Mouse (Mus musculus) liver (tissue): Measurements from ENCODE around the gene Efcab1.
"Not testable (repeated sequence)": the region's sequence is repeated elsewhere in the genome, so short reads cannot be mapped to it uniquely, and the experiment has no call there.

Experiments
- DNase-seq: peaks from one replicate; pipeline ENCODE4 v3.0.0-alpha.2; 2020; ENCODE audit warnings: mixed read lengths

Efcab1 gene

DNA sequence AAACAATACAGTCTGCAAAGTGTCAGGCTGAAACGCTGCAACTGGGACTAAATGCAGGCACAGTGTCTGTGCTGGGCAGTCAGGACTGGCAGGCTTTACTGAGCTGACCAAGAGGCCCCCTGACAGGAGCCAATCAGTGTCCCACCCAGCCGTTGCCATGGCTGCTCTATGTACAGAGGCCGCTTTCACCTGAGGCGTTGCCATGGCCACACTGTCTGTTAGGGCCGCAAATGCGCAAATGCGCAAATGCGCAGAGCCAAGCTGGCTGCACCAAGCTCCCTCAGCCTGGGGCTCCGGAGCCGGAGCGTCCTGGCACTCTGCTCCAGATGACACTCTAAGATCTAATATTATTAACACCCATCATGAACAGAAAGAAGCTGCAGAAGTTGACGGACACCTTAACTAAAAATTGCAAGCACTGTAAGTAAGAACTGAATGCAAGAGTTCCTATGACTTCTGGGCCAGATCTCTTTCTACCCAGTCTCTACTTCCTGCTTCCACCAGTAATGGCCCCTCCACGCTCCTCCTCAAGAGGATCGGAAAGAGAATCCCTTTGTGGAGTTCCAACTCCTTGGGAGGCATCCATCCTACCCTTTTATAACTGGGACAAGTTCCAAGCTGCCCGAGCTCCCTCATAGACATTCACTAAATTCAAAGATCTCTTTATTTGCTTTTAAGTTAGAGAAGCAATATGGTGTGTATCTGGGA, at the start of gene Efcab1:
TSS of gene Efcab1 (plus strand) at position 214 of the 708 bp plus-strand sequence.
- DNase-seq, result peak; percentile 17

DNA sequence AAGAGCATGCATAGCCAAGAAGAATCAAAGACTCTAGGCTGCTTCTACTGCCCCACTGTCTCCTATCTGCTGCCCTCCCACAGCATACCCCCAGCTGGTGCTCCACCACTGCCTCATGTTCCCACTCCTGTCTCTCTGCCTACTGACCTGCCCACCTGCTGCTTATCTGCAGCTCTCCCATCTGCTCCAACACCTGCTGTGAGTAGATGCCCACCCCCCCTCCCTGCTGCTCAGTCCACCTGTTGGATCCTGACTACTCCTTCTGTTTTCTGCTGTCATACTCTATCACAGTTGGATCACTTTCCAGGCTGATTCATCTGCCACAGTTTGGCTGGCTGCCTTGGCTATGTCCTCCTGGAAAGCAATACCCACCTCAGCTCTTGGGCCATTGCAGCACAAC, 47.0 kb upstream of the Efcab1 start:
- DNase-seq, result no peak

DNA sequence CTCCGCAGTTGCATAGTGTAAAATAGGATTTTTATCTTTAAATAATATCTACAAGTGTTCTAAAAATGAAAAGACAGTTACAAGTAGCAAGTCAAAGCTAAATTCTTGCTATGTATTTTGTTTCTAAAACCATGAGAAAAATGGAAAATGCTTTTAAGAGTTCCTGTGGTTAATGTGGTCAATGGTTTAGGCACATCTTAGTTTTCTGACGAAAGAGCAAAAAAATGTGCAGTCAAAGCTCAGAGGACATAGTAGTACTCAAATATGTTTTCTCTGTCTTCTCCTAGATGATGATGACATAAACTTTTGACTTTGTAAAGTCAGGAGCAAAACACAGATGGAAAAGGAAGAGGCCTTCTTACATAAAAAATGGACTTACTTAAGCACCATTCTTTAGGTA, 21.5 kb upstream of the Efcab1 start:
- no peak for DNase-seq

DNA sequence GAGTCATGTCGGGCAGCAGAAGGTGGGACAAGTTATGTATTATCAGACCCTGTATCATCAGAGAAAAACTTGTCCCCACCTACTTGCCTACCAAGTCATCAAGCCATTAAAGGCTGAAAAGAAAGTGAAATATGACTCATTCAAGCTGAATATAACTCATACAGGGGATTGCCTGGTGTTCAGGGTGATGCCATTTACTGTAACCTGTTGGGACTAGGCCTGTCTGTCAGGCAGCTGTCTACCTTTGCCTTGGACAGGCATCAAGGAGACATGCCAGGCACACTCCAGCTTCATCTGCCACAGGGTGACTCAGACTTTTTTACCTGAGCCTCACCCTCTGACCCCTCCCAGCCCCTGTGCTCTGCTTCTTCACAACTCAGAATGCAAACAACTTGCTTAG, 21.0 kb upstream of the Efcab1 start:
- DNase-seq, result no peak

DNA sequence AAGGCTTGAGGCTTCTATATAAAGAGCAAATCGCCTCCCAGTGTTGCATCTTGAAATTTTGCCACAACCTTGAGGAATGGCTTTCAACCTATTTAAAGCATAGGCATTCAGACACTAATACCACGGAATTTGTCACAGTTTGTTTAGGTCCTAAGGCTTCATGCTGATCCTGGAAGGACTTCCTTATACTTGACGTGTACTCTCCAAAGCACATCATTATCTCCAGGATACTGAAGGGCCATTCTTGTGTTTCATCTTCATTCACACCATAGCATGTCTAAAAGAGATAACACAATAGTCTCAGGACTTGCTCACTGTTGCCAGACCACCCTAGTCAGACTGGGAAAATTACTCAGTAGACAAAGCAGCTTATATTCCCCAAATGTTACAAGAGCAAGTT, 13.9 kb upstream of the Efcab1 start:
- no peak for DNase-seq

DNA sequence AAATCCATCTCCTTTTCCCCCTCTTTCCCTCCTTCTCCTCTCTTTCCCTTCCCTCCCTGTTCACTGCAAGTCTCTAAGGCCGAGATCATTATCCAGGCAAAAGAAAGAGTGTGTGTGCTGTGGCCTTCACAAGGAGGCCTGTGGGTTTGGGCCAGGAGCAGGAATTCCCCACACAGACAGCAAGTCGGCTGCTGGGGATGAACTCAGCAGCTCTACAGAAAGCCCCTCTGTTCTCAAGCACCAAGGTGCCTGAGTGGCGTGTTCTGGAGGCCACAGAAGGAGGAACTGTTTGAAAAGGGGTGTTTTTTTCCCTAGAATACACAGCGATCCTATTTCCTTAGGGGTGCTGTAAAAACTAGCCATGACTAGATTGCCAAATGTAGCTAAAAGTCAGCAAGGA, 12.5 kb upstream of the Efcab1 start:
- DNase-seq, result no peak

DNA sequence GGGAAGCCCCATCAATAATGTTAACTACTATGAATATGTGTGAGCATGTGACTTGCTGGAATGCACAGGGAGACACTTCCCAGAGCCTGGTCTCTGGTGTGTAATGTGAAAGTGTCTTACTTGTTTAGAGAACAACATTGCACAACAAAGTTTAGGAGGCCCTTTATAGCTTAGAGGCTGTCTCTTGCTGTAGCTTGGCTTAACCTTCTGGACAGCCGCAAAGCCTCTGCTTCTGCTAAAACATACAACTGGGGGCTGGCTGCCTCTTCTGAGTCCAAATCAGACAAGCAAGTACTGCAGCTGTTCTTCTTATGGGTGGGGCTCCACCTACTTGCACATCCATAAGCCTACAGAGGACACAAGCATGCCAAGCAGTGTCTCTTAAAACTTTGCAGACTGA, 11.7 kb upstream of the Efcab1 start:
- DNase-seq, result no peak

DNA sequence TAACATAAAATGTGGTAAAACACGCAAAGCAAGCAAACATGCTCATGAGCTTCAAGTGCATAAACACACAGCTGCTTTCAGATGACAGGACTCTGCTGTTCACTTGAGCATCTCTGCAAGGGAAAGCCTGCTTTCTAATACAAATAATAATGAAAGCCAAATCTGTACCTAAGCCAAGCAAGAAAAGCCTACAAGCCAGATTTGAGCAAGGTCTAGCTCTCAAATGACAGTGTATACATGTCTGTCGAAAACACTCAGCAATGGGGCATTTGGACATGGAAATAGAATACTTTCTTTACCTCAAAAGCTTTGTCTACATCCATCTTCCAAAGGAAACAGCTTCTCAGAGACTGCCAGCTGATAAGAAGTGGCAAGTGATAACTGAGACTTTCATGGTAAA, 10.9 kb upstream of the Efcab1 start:
- no peak for DNase-seq

DNA sequence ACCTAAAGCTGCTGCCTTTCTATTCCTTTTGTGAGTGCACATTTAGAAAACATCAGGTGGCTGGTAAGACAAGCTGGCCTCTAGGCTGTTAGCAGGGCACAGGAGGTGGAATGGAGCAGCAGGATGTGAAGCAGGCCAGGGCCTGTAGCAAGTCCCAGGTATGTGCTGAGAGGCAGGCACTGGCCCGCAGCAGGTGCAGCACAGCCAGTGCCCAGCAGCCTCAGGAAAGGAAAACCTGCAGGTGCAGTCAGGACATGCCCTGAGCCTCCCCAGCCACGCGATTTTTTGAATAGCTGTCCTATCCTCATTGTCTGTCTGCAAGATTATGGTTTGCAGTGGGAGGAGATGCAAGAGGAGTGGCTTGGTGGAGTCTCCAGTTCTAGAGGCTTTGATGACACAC, 24.3 kb downstream of the Efcab1 start:
- DNase-seq, result not testable (repeated sequence)

DNA sequence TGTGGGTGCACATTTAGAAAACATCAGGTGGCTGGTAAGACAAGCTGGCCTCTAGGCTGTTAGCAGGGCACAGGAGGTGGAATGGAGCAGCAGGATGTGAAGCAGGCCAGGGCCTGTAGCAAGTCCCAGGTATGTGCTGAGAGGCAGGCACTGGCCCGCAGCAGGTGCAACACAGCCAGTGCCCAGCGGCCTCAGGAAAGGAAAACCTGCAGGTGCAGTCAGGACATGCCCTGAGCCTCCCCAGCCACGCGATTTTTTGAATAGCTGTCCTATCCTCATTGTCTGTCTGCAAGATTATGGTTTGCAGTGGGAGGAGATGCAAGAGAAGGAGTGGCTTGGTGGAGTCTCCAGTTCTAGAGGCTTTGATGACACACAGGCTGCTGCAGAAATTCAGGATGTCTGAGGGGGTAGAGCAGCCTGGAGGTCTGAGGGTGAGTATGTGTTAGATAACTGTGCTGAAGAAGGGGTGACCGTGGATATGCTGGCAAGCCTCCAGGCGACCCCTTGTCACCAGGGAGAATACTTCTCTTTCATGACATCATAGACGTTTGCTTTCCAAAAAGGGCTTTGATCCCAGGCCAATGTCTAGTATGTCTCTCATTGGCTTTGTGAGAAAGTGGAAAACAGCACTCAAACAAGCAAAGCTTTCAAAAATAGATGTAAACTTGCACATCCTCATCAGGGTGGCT, 30.2 kb downstream of the Efcab1 start:
- DNase-seq, result peak; percentile 18

DNA sequence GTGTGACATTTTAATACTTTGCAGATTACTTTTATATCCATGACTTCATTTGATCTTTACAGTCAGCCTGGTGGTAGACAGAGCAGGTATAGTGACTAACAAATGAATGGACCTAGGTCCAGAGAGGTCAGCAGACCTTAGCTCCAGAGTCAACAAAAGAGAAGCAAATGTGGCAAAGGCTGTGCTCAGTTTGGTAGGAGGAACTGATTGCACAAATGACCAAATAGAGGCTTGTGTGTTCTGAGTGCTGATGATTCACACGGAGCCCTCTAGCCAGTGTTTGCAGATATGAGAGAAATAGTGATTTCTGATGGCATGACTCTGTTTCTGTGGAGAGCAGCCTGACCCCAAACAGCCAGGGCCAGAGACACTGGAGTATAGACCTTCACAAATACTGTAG, 33.1 kb downstream of the Efcab1 start:
- peak; percentile 3 for DNase-seq

DNA sequence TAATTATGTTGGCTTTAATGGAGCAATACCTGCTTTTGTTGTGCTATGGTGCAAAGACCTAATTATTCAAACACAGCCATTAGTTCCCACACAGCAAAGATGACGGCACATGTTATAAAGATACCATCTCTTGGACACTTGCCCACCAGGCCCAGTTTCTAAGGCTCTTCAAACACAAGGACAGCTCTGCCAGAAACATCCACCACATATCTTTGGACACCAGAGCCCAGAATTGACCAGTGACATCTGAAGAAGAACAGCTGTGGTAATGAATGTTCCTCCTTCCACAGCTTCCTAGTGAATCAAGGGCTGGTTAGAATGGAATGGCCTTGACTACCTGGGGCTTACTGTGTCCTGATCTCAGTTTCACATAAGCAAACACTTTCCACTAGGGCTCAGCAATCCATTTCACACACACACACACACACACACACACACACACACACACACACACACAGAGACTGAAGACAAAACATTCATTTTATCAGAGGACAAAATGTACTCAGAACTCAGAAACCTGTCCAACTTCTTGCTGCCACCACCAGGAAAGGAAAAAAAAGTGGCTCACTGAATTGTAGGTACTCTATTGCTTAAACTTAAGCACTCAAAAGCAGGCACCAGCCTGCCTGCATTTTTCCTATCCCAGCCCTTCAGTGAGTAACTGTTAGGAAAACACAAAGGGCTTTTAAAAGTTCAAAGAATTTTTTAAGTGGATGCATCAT, 33.7 kb downstream of the Efcab1 start:
- DNase-seq, result peak; percentile 3

DNA sequence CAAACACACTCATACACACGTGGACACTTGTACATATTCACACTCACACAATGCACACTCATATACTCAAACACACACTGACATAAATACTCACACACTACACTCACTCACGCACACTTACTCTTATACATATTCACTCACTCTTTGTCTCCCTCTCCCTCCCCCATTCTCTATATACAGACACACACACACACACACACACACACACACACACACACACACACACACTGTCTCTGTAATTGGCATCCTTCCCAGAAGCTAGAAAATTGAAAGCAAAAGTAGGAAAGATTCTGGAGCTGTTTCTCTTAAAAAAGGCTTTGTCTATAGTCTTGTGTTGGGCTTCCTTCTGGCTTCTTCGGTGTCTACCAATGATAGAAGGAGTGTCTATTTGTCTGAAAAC, 34.5 kb downstream of the Efcab1 start:
- DNase-seq, result peak; percentile 5

DNA sequence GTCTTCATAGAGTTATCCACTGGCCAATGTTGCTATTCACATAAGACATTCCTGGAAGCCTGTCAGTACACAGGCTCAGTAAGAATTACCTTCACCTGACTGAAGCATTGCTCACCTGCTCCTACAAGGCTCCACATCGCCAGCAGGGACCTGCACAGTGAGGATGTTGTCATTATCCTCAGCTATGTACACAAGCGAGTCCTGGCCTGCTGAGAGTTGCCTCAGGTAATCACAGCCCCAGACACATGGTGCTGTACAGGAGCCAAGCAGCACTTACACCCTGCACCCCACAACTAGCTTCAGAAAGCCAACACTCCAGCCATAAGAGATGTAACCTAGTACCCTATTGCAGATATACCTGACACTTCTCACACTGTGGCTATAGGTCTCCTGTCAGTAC, 37.1 kb downstream of the Efcab1 start:
- DNase-seq, result no peak

DNA sequence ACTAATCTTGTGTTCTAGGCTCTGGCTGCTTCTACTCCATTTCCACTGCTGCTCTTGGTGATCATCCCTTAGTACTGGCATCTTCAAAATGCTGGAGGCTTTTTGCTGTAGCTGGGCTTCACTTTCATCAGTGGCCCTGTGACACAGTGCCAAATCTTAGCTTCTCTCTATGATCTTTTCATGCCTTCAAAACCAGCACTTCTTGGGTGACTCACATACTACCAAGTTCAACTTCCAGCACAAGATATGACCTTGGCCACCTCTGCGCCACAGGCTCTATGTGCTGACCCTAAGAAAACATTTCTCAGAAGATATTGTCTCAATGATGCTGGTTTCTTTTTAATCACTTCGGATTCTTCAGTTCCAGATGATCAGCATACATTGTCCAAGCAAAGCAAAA, 41.2 kb downstream of the Efcab1 start:
- not testable (repeated sequence) for DNase-seq

DNA sequence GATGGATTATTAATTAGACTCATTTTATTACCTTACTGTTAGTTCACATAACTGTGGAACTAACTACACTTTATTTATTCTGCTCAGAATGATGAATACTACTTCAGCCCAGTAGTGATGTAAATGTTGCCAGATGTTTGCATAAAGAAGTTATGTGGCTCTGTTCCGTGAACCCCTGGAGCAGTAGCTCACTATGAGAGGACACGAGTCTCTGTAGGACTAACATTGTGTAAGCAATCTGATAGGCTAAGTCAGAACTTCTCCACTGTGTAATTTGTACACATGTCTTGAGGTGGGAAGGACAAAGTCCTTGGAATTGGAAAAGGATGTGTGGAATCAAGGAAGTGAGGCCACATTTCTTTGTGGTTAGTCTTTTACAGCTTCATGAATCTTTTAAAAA, 45.5 kb downstream of the Efcab1 start:
- no peak for DNase-seq

DNA sequence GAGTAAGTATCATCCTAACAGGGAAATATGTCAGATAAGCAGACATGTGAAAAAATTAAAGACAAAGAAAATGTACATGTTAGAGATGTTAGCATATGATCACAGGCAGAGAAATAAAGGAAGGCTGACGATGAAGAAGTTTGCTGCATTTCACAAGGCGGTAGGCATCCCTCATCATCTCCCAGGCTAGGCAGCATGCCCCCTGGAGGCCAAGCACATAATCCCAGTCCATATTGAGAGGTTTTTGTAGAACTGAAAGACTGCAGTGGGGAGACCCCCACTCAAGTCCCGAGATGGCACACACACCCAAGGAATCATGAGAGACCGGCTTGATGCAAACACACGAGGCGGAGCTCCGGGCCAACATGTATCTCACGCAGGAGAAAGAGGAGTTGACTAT, 53.3 kb downstream of the Efcab1 start:
- no peak for DNase-seq

DNA sequence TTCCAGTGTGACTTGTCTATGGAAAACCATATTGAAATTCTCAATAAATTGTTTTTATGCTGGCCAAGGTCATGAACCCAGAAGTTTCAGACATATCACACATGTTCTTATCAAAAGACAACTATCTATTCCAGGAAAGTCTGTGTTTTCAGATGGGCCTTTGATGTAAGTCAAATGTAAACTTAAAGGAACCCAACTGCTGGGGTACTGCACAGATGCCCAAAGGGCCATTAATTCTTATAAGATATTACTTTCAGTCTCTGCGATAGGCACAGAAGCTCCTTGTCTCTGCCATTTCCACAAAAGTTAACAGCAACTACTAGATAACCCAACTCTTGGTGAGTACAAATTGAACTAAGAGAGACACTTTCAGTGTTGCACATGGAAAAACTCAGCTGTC, 67.3 kb downstream of the Efcab1 start:
- no peak for DNase-seq

DNA sequence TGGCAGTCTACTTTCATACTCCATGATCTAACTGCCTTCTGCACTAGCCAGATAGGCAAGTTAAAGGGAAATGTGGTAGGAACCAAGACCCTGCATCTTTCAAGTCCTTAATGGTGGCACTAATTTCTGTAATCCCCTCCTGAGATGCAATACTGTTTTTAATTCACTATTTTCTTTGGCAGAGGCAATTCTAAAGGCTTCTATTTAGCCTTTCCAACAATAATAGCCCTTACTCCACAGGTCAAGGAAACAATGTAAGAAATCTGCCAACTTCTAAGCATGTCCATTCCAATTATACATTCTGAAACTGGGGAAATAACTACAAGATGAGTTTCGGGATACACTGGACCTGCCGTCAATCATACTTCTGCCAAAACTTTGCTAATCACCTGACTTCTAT, 72.8 kb downstream of the Efcab1 start:
- DNase-seq, result no peak

DNA sequence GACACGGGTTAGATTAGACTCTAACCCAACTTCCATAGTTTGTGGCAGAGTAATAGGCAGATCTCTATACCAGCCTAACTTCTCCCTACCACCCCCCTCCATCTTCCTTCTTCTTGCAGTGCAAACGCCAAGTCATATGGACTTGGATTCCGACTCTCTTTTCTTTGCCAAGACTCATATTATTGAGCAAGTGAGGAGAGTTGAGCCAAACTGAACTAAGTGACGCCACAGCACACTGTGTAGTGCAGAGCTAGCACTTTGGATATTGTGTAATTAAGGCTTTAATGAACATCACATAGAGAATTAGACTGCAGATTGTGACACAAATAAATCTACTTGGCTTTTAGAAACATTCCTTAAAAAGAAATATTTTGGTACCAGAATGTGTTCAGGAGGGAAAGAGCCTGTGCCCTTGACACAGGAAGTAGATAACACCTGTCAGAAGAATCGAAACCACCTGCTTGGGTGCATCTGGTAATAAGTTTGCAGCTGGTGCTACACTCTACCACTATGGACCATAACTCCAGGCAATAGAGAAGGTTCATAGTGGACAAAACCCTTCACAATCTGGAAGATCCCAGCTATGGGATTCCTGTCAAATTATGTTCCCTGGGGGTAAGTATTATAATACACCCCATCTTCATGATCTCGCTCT, 83.3 kb downstream of the Efcab1 start:
- no peak for DNase-seq

DNA sequence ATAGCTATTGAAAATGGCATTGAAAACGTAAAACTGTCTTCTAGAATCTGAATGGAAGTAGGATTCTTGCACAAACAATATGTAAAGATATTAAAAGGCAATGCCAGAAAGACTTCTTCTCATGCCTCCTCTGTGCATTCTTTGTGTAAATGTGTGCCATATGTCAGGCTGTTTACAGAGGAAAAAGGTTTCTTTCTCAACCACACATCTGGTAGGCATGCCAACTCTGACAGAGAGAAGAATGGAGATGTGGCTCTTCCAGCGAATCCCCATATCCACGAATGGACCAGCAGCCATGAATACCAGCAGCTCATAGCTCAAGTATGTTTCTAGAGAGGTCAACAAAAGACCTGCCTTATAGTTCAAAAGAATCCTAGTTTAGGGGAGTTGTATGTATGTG, 84.6 kb downstream of the Efcab1 start:
- DNase-seq, result no peak

DNA sequence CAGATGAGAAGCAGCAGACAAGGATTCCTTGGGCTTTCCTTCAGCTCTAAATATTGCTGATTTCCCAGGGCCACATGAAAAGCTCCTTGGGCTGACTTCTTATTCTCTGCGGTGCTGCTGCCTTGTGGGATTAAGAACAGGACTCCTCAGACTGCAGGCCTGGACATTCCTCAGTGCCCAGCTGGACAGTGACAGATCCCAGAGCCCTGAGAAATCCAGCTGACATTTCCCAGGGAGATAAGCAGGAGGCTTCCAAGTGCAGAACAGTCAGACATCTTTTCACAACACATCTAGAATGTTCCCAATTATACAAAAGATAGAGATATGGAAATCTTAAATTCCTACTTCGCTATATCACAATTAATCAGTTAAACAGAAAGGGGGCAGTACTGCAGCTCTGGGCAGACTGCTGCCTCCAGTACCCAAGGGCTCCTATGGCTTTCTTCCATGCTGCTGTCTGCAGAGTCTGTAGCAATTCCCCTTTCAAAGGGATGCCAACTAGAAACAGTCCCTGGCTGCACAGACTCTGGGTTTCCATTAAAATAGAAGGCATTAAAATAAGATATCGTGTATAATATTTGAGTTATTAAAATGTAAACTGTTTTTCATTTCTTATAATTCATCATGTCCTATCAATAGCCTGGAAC, 86.2 kb downstream of the Efcab1 start:
- DNase-seq, result peak; percentile 7

DNA sequence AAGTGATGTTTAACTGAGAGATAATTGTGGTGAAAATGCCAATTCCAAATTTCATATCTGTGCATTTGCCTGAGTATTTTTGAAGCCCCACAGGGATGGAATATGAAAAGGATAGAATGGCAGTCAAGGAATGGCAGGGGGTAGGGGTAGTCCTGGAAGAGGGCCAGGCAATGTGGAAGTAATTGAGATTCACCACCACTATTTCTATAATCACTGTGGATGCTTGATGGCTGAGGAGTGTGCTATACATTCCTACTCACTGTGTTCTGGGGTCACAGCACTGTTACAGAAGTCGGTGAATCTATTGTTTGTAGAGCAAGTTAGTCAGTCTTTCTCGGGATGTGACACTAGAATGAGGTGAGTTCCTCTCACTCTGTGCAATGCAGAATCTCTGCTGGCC, 108.3 kb downstream of the Efcab1 start:
- DNase-seq, result no peak
